Mouse (Mus musculus) midbrain, embryonic 11.5 days (tissue): ENCODE measurements around the gene Pde7b. TPM values are rescaled to one million over a fixed set of nuclear protein-coding genes. Genes with fewer than 3 reads are reported as not detected.

Experiments used
- ATAC-seq: fragments of 200-750 bp; cut with Nextera tagmentation; 2 replicates; pipeline ENCODE4 v1.8.0; 2017; ENCODE audit warnings: moderate TSS enrichment, moderate library complexity; ENCODE audit not compliant: low FRiP score
- DNase-seq: peaks from one replicate; pipeline ENCODE4 v3.0.0; 2015; ENCODE audit warnings: low spot score; ENCODE audit errors: missing footprints
- H3K27ac ChIP-seq: fragments of 300-500 bp; sonication (generic); 2 replicates; pipeline ENCODE4 v1.5.1; 2014; ENCODE audit warnings: low read depth, low read length
- H3K27me3 ChIP-seq: fragments of 300-500 bp; sonication (generic); 2 replicates; pipeline ENCODE4 v1.6.1; 2014; ENCODE audit warnings: mild to moderate bottlenecking, low read length, moderate library complexity, mixed read lengths; ENCODE audit not compliant: control insufficient read depth, insufficient read depth
- H3K36me3 ChIP-seq: fragments of 300-500 bp; sonication (generic); 2 replicates; pipeline ENCODE4 v1.6.1; 2014; ENCODE audit warnings: mild to moderate bottlenecking, low read length, moderate library complexity, mixed read lengths; ENCODE audit not compliant: control insufficient read depth, insufficient read depth
- H3K4me1 ChIP-seq: fragments of 300-500 bp; sonication (generic); 2 replicates; pipeline ENCODE4 v1.6.1; 2014; ENCODE audit warnings: low read length; ENCODE audit not compliant: control insufficient read depth, insufficient read depth
- H3K4me2 ChIP-seq: fragments of 300-500 bp; sonication (generic); 2 replicates; pipeline ENCODE4 v1.6.1; 2014; ENCODE audit warnings: mild to moderate bottlenecking, moderate library complexity
- H3K4me3 ChIP-seq: fragments of 300-500 bp; sonication (generic); 2 replicates; pipeline ENCODE4 v1.5.1; 2014; ENCODE audit warnings: low read depth, low read length
- H3K9ac ChIP-seq: fragments of 300-500 bp; sonication (generic); 2 replicates; pipeline ENCODE4 v1.6.1; 2014; ENCODE audit warnings: low read length
- H3K9me3 ChIP-seq: fragments of 300-500 bp; sonication (generic); 2 replicates; pipeline ENCODE4 v1.6.1; 2016; ENCODE audit warnings: low read length; ENCODE audit not compliant: control insufficient read depth
- WGBS: fragments of 180-500 bp; shearing (Covaris S2); extraction: QIAGEN DNeasy Blood & Tissue Kit; methylation state at CpG from one replicate; pipeline ENCODE4 v1.1.7; 2014; 5-methylcytosine and 5-hydroxymethylcytosine counted together
- polyA plus RNA-seq: library from polyadenylated mRNA; unstranded; fragments of >200 nt; fragmentation: Nextera tagmentation; extraction: Ambion mirVana; gene quantifications from 2 replicates; pipeline ENCODE4 v1.2.1, GENCODE M21; 2014

Pde7b gene
- polyA plus RNA-seq, 1 experiment from 2014 or later, result 1.1 TPM

- Histone ChIP-seq H3K4me3 (no peak overlapping the region), H3K4me2 (no peak overlapping the region), H3K27me3 (no peaks in the 10 kb centered on the region), H3K36me3 (no peaks in the 10 kb centered on the region), H3K4me1 (no peaks in the 10 kb centered on the region), H3K9ac (no peak overlapping the region), H3K27ac (no peak overlapping the region), H3K9me3 (no peaks in the 10 kb centered on the region)
- ATAC-seq (no peak), DNase-seq (peak; percentile 14)
- 81% methylated on average over 9 of the region's 9 CpGs for WGBS
Observed at GRCm38 (mm10) chr10:20690002-20690401, 34.9 kb downstream of the Pde7b start.

- 88% methylated on average over 2 of the region's 2 CpGs for WGBS
- no peaks in the 10 kb centered on the region for H3K4me1 ChIP-seq
Observed at GRCm38 (mm10) chr10:20684151-20684550, 40.7 kb downstream of the Pde7b start.

GRCm38 (mm10) chr10:20680986-20681385 is 43.9 kb downstream of the Pde7b start:
- DNase-seq (peak; percentile 47), ATAC-seq (no peak)
- Histone ChIP-seq H3K4me1 (no peaks in the 10 kb centered on the region), H3K4me3 (no peak overlapping the region), H3K27me3 (no peaks in the 10 kb centered on the region), H3K27ac (no peak overlapping the region), H3K4me2 (no peak overlapping the region), H3K9ac (no peak overlapping the region), H3K36me3 (no peaks in the 10 kb centered on the region), H3K9me3 (no peaks in the 10 kb centered on the region)
- 90% methylated on average over 3 of the region's 3 CpGs for WGBS

More at GRCm38 (mm10) chr10:20684151-20684550, 40.7 kb downstream of the Pde7b start:
- Histone ChIP-seq H3K4me2 (no peak overlapping the region), H3K4me3 (no peak overlapping the region), H3K27ac (no peak overlapping the region), H3K9me3 (no peaks in the 10 kb centered on the region), H3K27me3 (no peaks in the 10 kb centered on the region), H3K9ac (no peak overlapping the region), H3K36me3 (no peaks in the 10 kb centered on the region)
- peak; percentile 62 for DNase-seq
- no peak for ATAC-seq

GRCm38 (mm10) chr10:20675321-20675720 is 49.6 kb downstream of the Pde7b start:
- Histone ChIP-seq H3K36me3 (no peaks in the 10 kb centered on the region), H3K27ac (no peak overlapping the region), H3K4me1 (no peaks in the 10 kb centered on the region), H3K4me3 (no peak overlapping the region), H3K27me3 (no peaks in the 10 kb centered on the region), H3K9ac (no peak overlapping the region), H3K4me2 (no peak overlapping the region), H3K9me3 (no peaks in the 10 kb centered on the region)
- ATAC-seq, result no peak
- 81% methylated on average over 3 of the region's 3 CpGs for WGBS
- DNase-seq, result no peak

- DNase-seq (no peak), ATAC-seq (no peak)
- Histone ChIP-seq H3K27me3 (no peaks in the 10 kb centered on the region), H3K4me2 (no peak overlapping the region), H3K4me1 (no peaks in the 10 kb centered on the region), H3K4me3 (no peak overlapping the region), H3K9ac (no peak overlapping the region), H3K9me3 (no peaks in the 10 kb centered on the region), H3K36me3 (no peaks in the 10 kb centered on the region), H3K27ac (no peak overlapping the region)
- WGBS, result 94% methylated on average over 4 of the region's 4 CpGs
Observed at GRCm38 (mm10) chr10:20673798-20674197, 51.1 kb downstream of the Pde7b start.

- Histone ChIP-seq H3K9ac (no peak overlapping the region), H3K27ac (no peak overlapping the region), H3K27me3 (no peaks in the 10 kb centered on the region), H3K4me2 (no peak overlapping the region), H3K4me3 (no peak overlapping the region), H3K9me3 (no peaks in the 10 kb centered on the region), H3K4me1 (no peaks in the 10 kb centered on the region; the same call in 1 of the 2 replicates), H3K36me3 (no peaks in the 10 kb centered on the region)
- ATAC-seq (no peak), DNase-seq (no peak)
- 90% methylated on average over 11 of the region's 11 CpGs for WGBS
Observed at GRCm38 (mm10) chr10:20672591-20672990, 52.3 kb downstream of the Pde7b start.

- H3K9ac ChIP-seq, result no peak overlapping the region
- no peak overlapping the region for H3K4me3 ChIP-seq
- DNase-seq (no peak), ATAC-seq (no peak)
- H3K4me1 ChIP-seq, result no peaks in the 10 kb centered on the region; the same call in 1 of the 2 replicates
- no peaks in the 10 kb centered on the region for H3K27me3 ChIP-seq
- WGBS, result 89% methylated on average over 5 of the region's 5 CpGs
- no peaks in the 10 kb centered on the region for H3K36me3 ChIP-seq
- H3K27ac ChIP-seq, result no peak overlapping the region
- H3K9me3 ChIP-seq, result no peaks in the 10 kb centered on the region
- H3K4me2 ChIP-seq, result no peak overlapping the region
Observed at GRCm38 (mm10) chr10:20671621-20672020, 53.3 kb downstream of the Pde7b start.

- WGBS, result 81% methylated on average over 8 of the region's 8 CpGs
- Histone ChIP-seq H3K4me2 (no peak overlapping the region), H3K4me1 (no peaks in the 10 kb centered on the region; the same call in 1 of the 2 replicates), H3K4me3 (no peak overlapping the region), H3K27ac (no peak overlapping the region), H3K27me3 (no peaks in the 10 kb centered on the region), H3K9ac (no peak overlapping the region), H3K9me3 (no peaks in the 10 kb centered on the region), H3K36me3 (no peaks in the 10 kb centered on the region)
- no peak for ATAC-seq
- no peak for DNase-seq
Observed at GRCm38 (mm10) chr10:20670541-20670940, 54.3 kb downstream of the Pde7b start.

- WGBS, result 78% methylated on average over 10 of the region's 10 CpGs
- H3K9me3 ChIP-seq, result no peaks in the 10 kb centered on the region
- H3K27ac ChIP-seq, result no peak overlapping the region
- ATAC-seq (no peak), DNase-seq (no peak)
- no peak overlapping the region for H3K4me2 ChIP-seq
- H3K4me3 ChIP-seq, result no peak overlapping the region
- H3K27me3 ChIP-seq, result no peaks in the 10 kb centered on the region
- no peaks in the 10 kb centered on the region; the same call in 1 of the 2 replicates for H3K4me1 ChIP-seq
- H3K9ac ChIP-seq, result no peak overlapping the region
- H3K36me3 ChIP-seq, result no peaks in the 10 kb centered on the region
Observed at GRCm38 (mm10) chr10:20669467-20669866, 55.4 kb downstream of the Pde7b start.
